ENCODE assay signal across 24 mouse cellular contexts in genomic region chr10:128221533-128222286, GRCm38 (mm10). TPM values are rescaled to one million over a fixed set of nuclear protein-coding genes. Genes with fewer than 3 reads are reported as not detected.
DNase-seq lines count a peak whose midpoint lies in the region; ATAC-seq and TF ChIP-seq lines count a peak whose summit lies in the region.
"Had no signal": no experiment of that assay in that cellular context is flagged by ENCODE, and none has a peak within 500 bp of the region (broad histone marks: within the 10 kb centered on the region; RNA-seq: fewer than 3 reads in every experiment).

No protein-coding gene starts in this region.

- no peaks in the 10 kb centered on the region for H3K36me3 ChIP-seq in liver, embryonic 14.5 days (replicated peaks; ENCODE audit: control insufficient read depth, insufficient read depth, low read depth)
- H3K36me3 ChIP-seq in liver, embryonic 11.5 days (ENCODE audit: control insufficient read depth, insufficient read depth, low read length) = no peaks in the 10 kb centered on the region
- H3K36me3 ChIP-seq in E14TG2a.4 (ENCODE audit: insufficient read depth, low read length) = no peaks in the 10 kb centered on the region
- H3K36me3 ChIP-seq: forebrain, embryonic 15.5 days; heart, embryonic 13.5 days; hindbrain, embryonic 10.5 days; liver, embryonic 13.5 days; midbrain, embryonic 12.5 days had no signal

- TF ChIP-seq EP300 in liver, embryonic 14.5 days (IDR thresholded peaks at IDR 0.05; ENCODE audit: low read depth) = no peak

- peak; percentile 14 to 35 for DNase-seq in adrenal gland, postnatal 36 days
- DNase-seq in adrenal gland, adult 18-20 months (ENCODE audit: low spot score in 2 of 2) = no peak
- DNase-seq in liver, embryonic 14.5 days (ENCODE audit: low read depth in 3 of 3, low spot score in 3 of 3) = no peak
- DNase-seq in liver, embryonic 11.5 days (ENCODE audit: low spot score) = no peak
- peak; percentile 61 for DNase-seq in naive thymus-derived CD4-positive, alpha-beta T cell, adult 2 months (ENCODE audit: low read depth)
- no peak for DNase-seq in right cerebral cortex, postnatal 25 days
- no peak for DNase-seq in urinary bladder, adult 2 months (ENCODE audit: low spot score)
- DNase-seq: cerebellum, adult 18-20 months; gastrocnemius, postnatal 14 days; liver, embryonic 13.5 days; lung, postnatal 4 days; right cerebral cortex, postnatal 14 days; thymus, adult 2 months had no signal

- H3K9ac ChIP-seq in liver, embryonic 14.5 days (replicated peaks) = no peak overlapping the region
- no peak overlapping the region; the same call in 1 of the 2 replicates for H3K9ac ChIP-seq in liver, embryonic 11.5 days (ENCODE audit: low read depth, low read length)
- H3K9ac ChIP-seq: forebrain, embryonic 15.5 days; heart, embryonic 13.5 days; liver, embryonic 13.5 days; midbrain, embryonic 12.5 days had no signal

- 55% methylated on average over 16 of the region's 16 CpGs for WGBS in liver, embryonic 14.5 days (ENCODE audit: insufficient replicate concordance)
- 63% methylated on average over 16 of the region's 16 CpGs for WGBS in liver, embryonic 11.5 days

- H3K4me2 ChIP-seq in liver, embryonic 14.5 days (ENCODE audit: low read depth) = no peak overlapping the region
- H3K4me2 ChIP-seq in liver, embryonic 11.5 days = no peak overlapping the region
- H3K4me2 ChIP-seq: forebrain, embryonic 15.5 days; heart, embryonic 13.5 days; liver, embryonic 13.5 days; midbrain, embryonic 12.5 days had no signal

- H3K27ac ChIP-seq in liver, embryonic 14.5 days = no peak overlapping the region
- H3K27ac ChIP-seq in liver, embryonic 11.5 days (ENCODE audit: low read depth, low read length) = no peak overlapping the region
- H3K27ac ChIP-seq: forebrain, embryonic 15.5 days; heart, embryonic 13.5 days; hindbrain, embryonic 10.5 days; liver, embryonic 13.5 days; midbrain, embryonic 12.5 days had no signal

- no peak overlapping the region for H3K4me3 ChIP-seq in liver, embryonic 14.5 days (ENCODE audit: insufficient read depth in 1 of 2, low read depth in 2 of 2, low read length in 2 of 2)
- H3K4me3 ChIP-seq in liver, embryonic 11.5 days (ENCODE audit: low read depth, low read length) = no peak overlapping the region
- peak overlapping the region; percentile 74 for H3K4me3 ChIP-seq in E14TG2a.4 (replicated peaks; ENCODE audit: low read length)
- H3K4me3 ChIP-seq: forebrain, embryonic 15.5 days; heart, embryonic 13.5 days; hindbrain, embryonic 10.5 days; liver, embryonic 13.5 days; midbrain, embryonic 12.5 days; myocyte had no signal

- no peak for ATAC-seq in liver, embryonic 14.5 days (ENCODE audit: insufficient read depth)
- ATAC-seq in liver, embryonic 11.5 days (replicated peaks; ENCODE audit: low FRiP score) = no peak
- ATAC-seq: forebrain, embryonic 15.5 days; intestine, postnatal 0 days; Patski had no signal

- H3K27me3 ChIP-seq in liver, embryonic 14.5 days (ENCODE audit: control insufficient read depth, insufficient read depth, low read length) = no peaks in the 10 kb centered on the region
- no peaks in the 10 kb centered on the region for H3K27me3 ChIP-seq in liver, embryonic 11.5 days (replicated peaks; ENCODE audit: control insufficient read depth, insufficient read depth, low read length)
- no peaks in the 10 kb centered on the region for H3K27me3 ChIP-seq in E14TG2a.4 (ENCODE audit: insufficient read depth, low read length)
- H3K27me3 ChIP-seq: forebrain, embryonic 15.5 days; heart, embryonic 13.5 days; liver, embryonic 13.5 days; midbrain, embryonic 12.5 days; Patski had no signal

- TF ChIP-seq CTCF in liver, embryonic 14.5 days (IDR thresholded peaks at IDR 0.05; ENCODE audit: low read depth) = peak; percentile 24; the same call in 1 of the 2 replicates
- TF ChIP-seq CTCF in E14TG2a.4 (conservative IDR thresholded peaks at IDR 0.05; ENCODE audit: low read length) = peak; percentile 15

- no peaks in the 10 kb centered on the region for H3K9me3 ChIP-seq in liver, embryonic 14.5 days (ENCODE audit: control insufficient read depth, low read length)
- H3K9me3 ChIP-seq in liver, embryonic 11.5 days (ENCODE audit: control insufficient read depth, low read length) = no peaks in the 10 kb centered on the region
- no peaks in the 10 kb centered on the region for H3K9me3 ChIP-seq in E14TG2a.4 (ENCODE audit: low read length)
- H3K9me3 ChIP-seq: forebrain, embryonic 15.5 days; heart, embryonic 13.5 days; hindbrain, embryonic 10.5 days; liver, embryonic 13.5 days; midbrain, embryonic 12.5 days had no signal

- peaks cover 14% of the 10 kb centered on the region in 2 experiments for H3K4me1 ChIP-seq in liver, embryonic 14.5 days (replicated peaks; ENCODE audit: control insufficient read depth in 2 of 2, insufficient read depth in 2 of 2, low read length in 1 of 2)
- H3K4me1 ChIP-seq in liver, embryonic 11.5 days (replicated peaks; ENCODE audit: control insufficient read depth, insufficient read depth, low read length) = peaks cover 13% of the 10 kb centered on the region; the same call in 1 of the 2 replicates
- peaks cover 47% of the 10 kb centered on the region for H3K4me1 ChIP-seq in E14TG2a.4 (replicated peaks; ENCODE audit: low read depth, low read length)
- H3K4me1 ChIP-seq: forebrain, embryonic 15.5 days had no signal

RNA-seq across cellular contexts. Expression of gene Mip, which starts 3.9 kb away (rescaled TPM):
- total RNA-seq in adrenal gland, postnatal 36 days (2021) = not detected
- not detected for total RNA-seq in adrenal gland, adult 18-20 months (2021)
- polyA plus RNA-seq in liver, embryonic 14.5 days (2012; rRNA removed) = 0.02 TPM in 2 replicates
- polyA plus RNA-seq in liver, embryonic 14.5 days (2014; fragmentation: Nextera tagmentation; extraction: Ambion mirVana) = not detected in 2 replicates
- polyA plus RNA-seq in liver, embryonic 11.5 days (2014; fragmentation: Nextera tagmentation; extraction: Ambion mirVana) = 0.08 TPM in 1 of 2 replicates, not detected in the other
- polyA plus RNA-seq in urinary bladder, adult 2 months (2012; rRNA removed) = not detected in 2 replicates
- total RNA-seq: gastrocnemius, postnatal 14 days; left cerebral cortex, postnatal 25 days had no signal
- polyA plus RNA-seq: C2C12; cortical plate, adult 2 months; heart, embryonic 13.5 days; intestine, postnatal 0 days; liver, embryonic 13.5 days; myocyte had no signal

RNA-seq across cellular contexts. Expression of gene Spryd4, which starts 10.1 kb away (rescaled TPM):
- total RNA-seq in adrenal gland, postnatal 36 days (2021) = 10 to 100 TPM; 15.1 to 19.1 TPM
- 10 to 100 TPM; 15.4 to 17.7 TPM for total RNA-seq in adrenal gland, adult 18-20 months (2021)
- polyA plus RNA-seq in liver, embryonic 14.5 days (2012; rRNA removed) = 12.9 and 14.2 TPM in 2 replicates
- polyA plus RNA-seq in liver, embryonic 14.5 days (2014; fragmentation: Nextera tagmentation; extraction: Ambion mirVana) = 20.8 and 21.4 TPM in 2 replicates
- polyA plus RNA-seq in liver, embryonic 11.5 days (2014; fragmentation: Nextera tagmentation; extraction: Ambion mirVana) = 32.4 and 37.4 TPM in 2 replicates
- 12.1 and 14.4 TPM in 2 replicates for polyA plus RNA-seq in urinary bladder, adult 2 months (2012; rRNA removed)

RNA-seq across cellular contexts. Expression of gene Timeless, which starts 10.2 kb away (rescaled TPM):
- total RNA-seq in adrenal gland, postnatal 36 days (2021) = 1 to 10 TPM; 7.6 to 8.8 TPM
- total RNA-seq in adrenal gland, adult 18-20 months (2021) = 1 to 10 TPM; 3.9 to 5.4 TPM
- 8.1 and 12.9 TPM in 2 replicates for polyA plus RNA-seq in liver, embryonic 14.5 days (2012; rRNA removed)
- 23.3 and 23.4 TPM in 2 replicates for polyA plus RNA-seq in liver, embryonic 14.5 days (2014; fragmentation: Nextera tagmentation; extraction: Ambion mirVana)
- 67.5 and 71.2 TPM in 2 replicates for polyA plus RNA-seq in liver, embryonic 11.5 days (2014; fragmentation: Nextera tagmentation; extraction: Ambion mirVana)
- polyA plus RNA-seq in urinary bladder, adult 2 months (2012; rRNA removed) = 6.4 and 6.7 TPM in 2 replicates

RNA-seq across cellular contexts. Expression of gene Gls2, which starts 27.5 kb away (rescaled TPM):
- total RNA-seq in adrenal gland, postnatal 36 days (2021) = 1 to 10 TPM; 1.2 to 2.4 TPM
- 1 to 10 TPM; 2.9 TPM for total RNA-seq in adrenal gland, adult 18-20 months (2021)
- polyA plus RNA-seq in liver, embryonic 14.5 days (2012; rRNA removed) = 4.2 and 5.5 TPM in 2 replicates
- 3.7 and 4.4 TPM in 2 replicates for polyA plus RNA-seq in liver, embryonic 14.5 days (2014; fragmentation: Nextera tagmentation; extraction: Ambion mirVana)
- 3.1 and 3.4 TPM in 2 replicates for polyA plus RNA-seq in liver, embryonic 11.5 days (2014; fragmentation: Nextera tagmentation; extraction: Ambion mirVana)
- polyA plus RNA-seq in urinary bladder, adult 2 months (2012; rRNA removed) = 1.5 TPM in 2 replicates

RNA-seq across cellular contexts. Expression of gene Apon, which starts 32.2 kb away (rescaled TPM):
- under 1 TPM in 1 of 2 experiments, not detected in 1; 0.23 TPM for total RNA-seq in adrenal gland, postnatal 36 days (2021)
- total RNA-seq in adrenal gland, adult 18-20 months (2021) = not detected
- polyA plus RNA-seq in liver, embryonic 14.5 days (2012; rRNA removed) = 0.73 and 1.1 TPM in 2 replicates
- polyA plus RNA-seq in liver, embryonic 14.5 days (2014; fragmentation: Nextera tagmentation; extraction: Ambion mirVana) = 0.52 and 0.58 TPM in 2 replicates
- 0.43 and 0.92 TPM in 2 replicates for polyA plus RNA-seq in liver, embryonic 11.5 days (2014; fragmentation: Nextera tagmentation; extraction: Ambion mirVana)
- polyA plus RNA-seq in urinary bladder, adult 2 months (2012; rRNA removed) = 0.03 TPM in 1 of 2 replicates, not detected in the other
- total RNA-seq: gastrocnemius, postnatal 14 days; left cerebral cortex, postnatal 25 days had no signal
- polyA plus RNA-seq: cortical plate, adult 2 months; intestine, postnatal 0 days had no signal

Comparison
In these comparisons a context has a peak if more than half of its experiments do, and no peak if none do; other contexts are left out.
1. DNase-seq: peak in adrenal gland, postnatal 36 days (2 of 2) and naive thymus-derived CD4-positive, alpha-beta T cell, adult 2 months (single experiment); none in adrenal gland, adult 18-20 months (0 of 2), liver, embryonic 14.5 days (0 of 3), liver, embryonic 11.5 days (single experiment), right cerebral cortex, postnatal 25 days (single experiment) and urinary bladder, adult 2 months (single experiment).